Mouse (Mus musculus): Measurements from ENCODE around the gene Itga5. TPM values are rescaled to one million over a fixed set of nuclear protein-coding genes. Genes with fewer than 3 reads are reported as not detected.

Itga5 gene
- total and polyA plus RNA-seq, 2 experiments, result 3.0 to 28.1 TPM

- Histone ChIP-seq H3K4me1 (ENCODE audit: control insufficient read depth, insufficient read depth, low read length) (peaks cover 4% of the 10 kb centered on the region; the same call in 1 of the 2 replicates), H3K27ac (replicated peaks; ENCODE audit: insufficient read depth, low read depth, low read length) (no peak overlapping the region), H3K9ac (ENCODE audit: low read depth, low read length) (no peak overlapping the region), H3K27me3 (ENCODE audit: control insufficient read depth, insufficient read depth, low read length) (peaks cover 2% of the 10 kb centered on the region; the same call in 1 of the 2 replicates), H3K4me3 (ENCODE audit: insufficient read depth, low read depth, low read length) (no peak overlapping the region), H3K36me3 (ENCODE audit: control insufficient read depth, insufficient read depth, low read length) (peaks cover 26% of the 10 kb centered on the region), H3K79me2 (ENCODE audit: control insufficient read depth, insufficient read depth, low read length) (no peaks in the 10 kb centered on the region; the same call in 1 of the 2 replicates)
- peak; percentile 74 for DNase-seq (ENCODE audit: extremely low read depth, low read depth, low spot score)
- WGBS, result 23% methylated on average over 4 of the region's 4 CpGs
- TF ChIP-seq POLR2A (IDR thresholded peaks at IDR 0.05; ENCODE audit: extremely low read depth, insufficient read depth, low read length) (no peak), CTCF (IDR thresholded peaks at IDR 0.05; ENCODE audit: low read depth, low read length) (peak; percentile 53)
These were observed 24.1 kb downstream of the Itga5 start for GRCm38 (mm10) chr15:103342415-103342814.

- H3K4me1 ChIP-seq (ENCODE audit: control insufficient read depth, insufficient read depth, low read length), result peaks cover 4% of the 10 kb centered on the region; the same call in 1 of the 2 replicates
- H3K79me2 ChIP-seq (ENCODE audit: control insufficient read depth, insufficient read depth, low read length), result no peaks in the 10 kb centered on the region; the same call in 1 of the 2 replicates
- TF ChIP-seq POLR2A (IDR thresholded peaks at IDR 0.05; ENCODE audit: extremely low read depth, insufficient read depth, low read length) (no peak), CTCF (IDR thresholded peaks at IDR 0.05; ENCODE audit: low read depth, low read length) (no peak)
- peaks cover 21% of the 10 kb centered on the region for H3K36me3 ChIP-seq (ENCODE audit: control insufficient read depth, insufficient read depth, low read length)
- peaks cover 2% of the 10 kb centered on the region; the same call in 1 of the 2 replicates for H3K27me3 ChIP-seq (ENCODE audit: control insufficient read depth, insufficient read depth, low read length)
- no peak overlapping the region for H3K4me3 ChIP-seq (ENCODE audit: insufficient read depth, low read depth, low read length)
- 75% methylated on average over 8 of the region's 8 CpGs for WGBS
- no peak overlapping the region for H3K27ac ChIP-seq (replicated peaks; ENCODE audit: insufficient read depth, low read depth, low read length)
- H3K9ac ChIP-seq (ENCODE audit: low read depth, low read length), result no peak overlapping the region
- no peak for DNase-seq (ENCODE audit: extremely low read depth, low read depth, low spot score)
These were observed 25.0 kb downstream of the Itga5 start for GRCm38 (mm10) chr15:103341547-103341946.

- Histone ChIP-seq H3K4me3 (ENCODE audit: insufficient read depth, low read depth, low read length) (no peak overlapping the region), H3K9ac (ENCODE audit: low read depth, low read length) (no peak overlapping the region), H3K36me3 (ENCODE audit: control insufficient read depth, insufficient read depth, low read length) (peaks cover 13% of the 10 kb centered on the region; the same call in 1 of the 2 replicates), H3K79me2 (ENCODE audit: control insufficient read depth, insufficient read depth, low read length) (no peaks in the 10 kb centered on the region), H3K27me3 (ENCODE audit: control insufficient read depth, insufficient read depth, low read length) (peaks cover 2% of the 10 kb centered on the region; the same call in 1 of the 2 replicates), H3K27ac (replicated peaks; ENCODE audit: insufficient read depth, low read depth, low read length) (no peak overlapping the region), H3K4me1 (ENCODE audit: control insufficient read depth, insufficient read depth, low read length) (peaks cover 4% of the 10 kb centered on the region; the same call in 1 of the 2 replicates)
- DNase-seq (ENCODE audit: extremely low read depth, low read depth, low spot score), result no peak
- WGBS, result 40% methylated on average over 4 of the region's 4 CpGs
- TF ChIP-seq CTCF (IDR thresholded peaks at IDR 0.05; ENCODE audit: low read depth, low read length), result peak; percentile 20; the same call in 1 of the 2 replicates
- TF ChIP-seq POLR2A (IDR thresholded peaks at IDR 0.05; ENCODE audit: extremely low read depth, insufficient read depth, low read length), result no peak
These were observed 25.8 kb downstream of the Itga5 start for GRCm38 (mm10) chr15:103340786-103341185.

- Histone ChIP-seq H3K9ac (ENCODE audit: low read depth, low read length) (peak within 1 kb of the TSS; percentile 60), H3K27me3 (ENCODE audit: control insufficient read depth, insufficient read depth, low read length) (peaks cover 2% of the 10 kb centered on the region; the same call in 1 of the 2 replicates), H3K4me3 (ENCODE audit: insufficient read depth, low read depth, low read length) (peak within 1 kb of the TSS; percentile 97), H3K27ac (replicated peaks; ENCODE audit: insufficient read depth, low read depth, low read length) (no peak within 1 kb of the TSS), H3K79me2 (ENCODE audit: control insufficient read depth, insufficient read depth, low read length) (no peaks in the 10 kb centered on the region), H3K36me3 (ENCODE audit: control insufficient read depth, insufficient read depth, low read length) (peaks cover 9% of the 10 kb centered on the region; the same call in 1 of the 2 replicates), H3K4me1 (ENCODE audit: control insufficient read depth, insufficient read depth, low read length) (peaks cover 4% of the 10 kb centered on the region; the same call in 1 of the 2 replicates)
- DNase-seq (ENCODE audit: extremely low read depth, low read depth, low spot score), result no peak
- TF ChIP-seq CTCF (IDR thresholded peaks at IDR 0.05; ENCODE audit: low read depth, low read length), result no peak
- TF ChIP-seq POLR2A (IDR thresholded peaks at IDR 0.05; ENCODE audit: extremely low read depth, insufficient read depth, low read length), result no peak
- 1% methylated on average over 24 of the region's 26 CpGs for WGBS
These were observed 26.6 kb downstream of the Itga5 start, which contains the start of gene Zfp385a for GRCm38 (mm10) chr15:103339961-103340337. TSS of gene Zfp385a (minus strand) at chr15:103340093.

GRCm38 (mm10) chr15:103339166-103339960, 27.2 kb downstream of the Itga5 start:
- Histone ChIP-seq H3K79me2 (ENCODE audit: control insufficient read depth, insufficient read depth, low read length) (no peaks in the 10 kb centered on the region), H3K36me3 (ENCODE audit: control insufficient read depth, insufficient read depth, low read length) (peaks cover 4% of the 10 kb centered on the region; the same call in 1 of the 2 replicates), H3K27me3 (ENCODE audit: control insufficient read depth, insufficient read depth, low read length) (peaks cover 2% of the 10 kb centered on the region; the same call in 1 of the 2 replicates), H3K4me1 (ENCODE audit: control insufficient read depth, insufficient read depth, low read length) (peaks cover 5% of the 10 kb centered on the region; the same call in 1 of the 2 replicates), H3K4me3 (ENCODE audit: insufficient read depth, low read depth, low read length) (peak overlapping the region; percentile 97), H3K27ac (replicated peaks; ENCODE audit: insufficient read depth, low read depth, low read length) (no peak overlapping the region), H3K9ac (ENCODE audit: low read depth, low read length) (peak overlapping the region; percentile 60)
- 16% methylated on average over 31 of the region's 31 CpGs for WGBS
- DNase-seq (ENCODE audit: extremely low read depth, low read depth, low spot score), result no peak
- TF ChIP-seq POLR2A (IDR thresholded peaks at IDR 0.05; ENCODE audit: extremely low read depth, insufficient read depth, low read length) (no peak), CTCF (IDR thresholded peaks at IDR 0.05; ENCODE audit: low read depth, low read length) (no peak)
